Mouse (Mus musculus): Measurements from ENCODE around the gene S100a2.

S100a2 gene

DNA sequence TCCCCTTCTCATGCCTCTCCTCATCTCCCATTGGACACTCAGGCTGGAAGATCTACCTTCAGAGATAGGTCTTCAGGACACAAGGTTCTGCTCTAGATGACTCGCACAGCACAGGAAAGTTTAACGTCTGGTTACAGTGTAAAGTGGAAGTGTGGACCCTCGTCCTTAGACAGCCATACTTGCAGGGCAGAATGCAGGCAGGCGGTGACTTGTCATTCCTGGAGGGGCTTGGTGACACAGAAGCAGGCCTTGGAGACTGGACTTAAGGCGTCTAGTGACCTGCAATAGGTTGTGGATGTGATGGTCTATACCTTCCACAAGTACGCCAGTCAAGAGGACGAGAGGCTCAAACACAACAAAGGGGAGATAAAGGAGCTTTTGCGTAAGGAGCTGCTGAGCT is at the start of gene S100a2:
TSS of gene S100a2 (plus strand) at position 301 of the 400 bp plus-strand sequence.
- no peak for DNase-seq

DNA sequence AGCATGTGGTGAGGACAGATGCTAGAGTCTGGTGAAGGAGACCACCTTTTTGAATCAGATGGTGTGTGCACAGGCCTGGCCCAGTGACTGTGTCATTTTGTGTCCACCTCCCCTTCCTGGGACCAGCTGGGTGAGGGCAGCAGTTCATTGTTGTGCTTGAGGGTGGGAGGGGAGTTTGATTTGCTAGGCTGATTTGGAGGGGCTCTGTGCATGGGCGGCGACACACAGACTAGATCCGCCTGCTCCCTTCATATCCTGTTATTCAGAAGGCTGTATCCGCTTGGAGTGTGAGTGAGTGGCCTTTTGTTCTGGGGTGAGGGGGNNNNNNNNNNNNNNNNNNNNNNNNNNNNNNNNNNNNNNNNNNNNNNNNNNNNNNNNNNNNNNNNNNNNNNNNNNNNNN is 49.1 kb upstream of the S100a2 start:
- peak; percentile 76 for DNase-seq

DNA sequence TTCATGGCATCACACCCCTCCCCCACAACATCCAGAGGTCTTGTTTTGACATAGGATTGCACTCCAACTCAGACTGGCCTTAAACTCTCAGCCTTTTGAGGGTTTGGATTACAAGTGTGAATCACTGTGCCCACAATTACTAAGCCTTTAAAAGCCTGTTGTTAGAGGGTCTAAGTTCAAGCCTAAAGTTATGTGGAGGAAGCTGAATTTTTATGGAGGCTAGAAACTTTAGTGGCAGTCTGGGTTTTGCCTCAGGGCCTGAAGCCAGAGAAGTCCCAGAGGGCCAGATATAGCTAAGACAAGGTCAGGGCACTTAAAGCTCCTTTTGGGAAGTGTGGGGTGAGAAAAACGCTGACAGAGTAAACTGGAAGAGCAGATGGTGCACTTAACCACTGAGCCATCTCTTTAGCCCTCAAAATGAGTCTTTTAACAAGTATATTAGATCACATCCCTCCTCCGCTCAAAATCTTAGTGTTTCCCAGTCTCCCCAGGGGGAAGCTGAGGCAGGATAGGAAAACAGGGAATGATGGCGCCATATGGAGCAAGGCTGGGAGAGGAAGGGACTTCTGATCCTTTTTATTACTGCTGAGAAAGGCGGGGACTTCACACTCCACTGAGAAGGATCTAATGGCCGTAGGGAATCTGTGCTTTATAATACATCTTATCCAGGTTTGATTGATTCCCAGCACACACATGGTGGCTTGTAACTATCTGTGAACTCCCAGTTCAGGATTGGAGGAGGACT is 40.2 kb upstream of the S100a2 start:
- no peak for DNase-seq

DNA sequence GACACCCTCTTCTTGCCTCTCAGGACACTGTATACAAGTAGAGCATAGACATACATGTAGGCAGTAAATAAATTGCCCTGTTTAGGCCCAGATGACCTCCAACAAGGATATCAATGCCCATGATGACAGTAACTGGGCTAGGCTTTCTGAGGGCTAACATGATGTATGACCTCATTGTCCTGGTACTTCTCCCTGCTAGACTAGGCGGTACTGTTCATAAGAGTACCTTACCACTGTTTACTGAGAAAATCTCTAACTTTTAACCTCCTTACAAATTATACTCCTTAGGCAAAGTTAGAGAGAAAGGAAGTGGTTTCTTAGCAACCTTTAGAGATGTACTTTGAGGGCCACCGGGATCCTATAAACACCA is 39.6 kb upstream of the S100a2 start:
- DNase-seq = no peak

DNA sequence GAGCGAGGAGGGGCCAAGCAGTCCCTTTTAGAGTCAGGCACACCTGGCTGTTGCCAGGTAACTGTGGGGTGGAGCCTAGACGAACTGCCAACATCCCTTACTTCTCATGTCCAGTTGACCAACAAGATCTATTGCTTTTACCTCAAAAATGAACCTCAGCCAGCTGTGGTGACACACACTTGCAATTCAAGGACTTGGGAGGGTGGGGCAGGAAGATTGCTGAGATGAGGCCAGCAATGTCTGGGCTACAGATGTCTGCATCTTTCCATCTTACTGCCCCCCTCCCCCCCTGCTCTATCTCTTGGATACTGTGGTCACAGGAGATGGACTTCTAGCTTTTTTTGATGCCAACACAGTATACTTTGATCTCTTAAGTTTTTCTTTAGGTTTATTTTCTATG is 37.8 kb upstream of the S100a2 start:
- DNase-seq = no peak

DNA sequence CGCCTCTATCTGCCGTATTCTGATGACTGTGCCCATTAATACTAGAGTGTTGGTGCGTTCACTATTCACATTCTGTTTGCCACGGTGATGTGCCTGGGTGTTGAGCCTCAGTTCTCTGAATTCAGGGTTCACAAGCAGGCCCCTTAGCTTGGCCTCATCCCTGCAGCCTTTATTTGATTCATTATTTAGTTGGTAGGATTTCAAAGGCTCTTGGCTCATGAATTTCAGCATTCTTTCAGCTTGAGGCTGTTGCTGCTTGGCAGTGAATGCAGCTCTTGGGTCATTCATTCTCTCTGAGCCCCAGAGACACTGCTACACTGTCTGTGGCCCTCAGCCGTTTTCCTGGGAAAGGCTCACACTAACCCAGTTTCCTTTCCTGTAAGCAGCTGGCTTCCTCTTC is 34.1 kb upstream of the S100a2 start:
- DNase-seq = peak; percentile 72

DNA sequence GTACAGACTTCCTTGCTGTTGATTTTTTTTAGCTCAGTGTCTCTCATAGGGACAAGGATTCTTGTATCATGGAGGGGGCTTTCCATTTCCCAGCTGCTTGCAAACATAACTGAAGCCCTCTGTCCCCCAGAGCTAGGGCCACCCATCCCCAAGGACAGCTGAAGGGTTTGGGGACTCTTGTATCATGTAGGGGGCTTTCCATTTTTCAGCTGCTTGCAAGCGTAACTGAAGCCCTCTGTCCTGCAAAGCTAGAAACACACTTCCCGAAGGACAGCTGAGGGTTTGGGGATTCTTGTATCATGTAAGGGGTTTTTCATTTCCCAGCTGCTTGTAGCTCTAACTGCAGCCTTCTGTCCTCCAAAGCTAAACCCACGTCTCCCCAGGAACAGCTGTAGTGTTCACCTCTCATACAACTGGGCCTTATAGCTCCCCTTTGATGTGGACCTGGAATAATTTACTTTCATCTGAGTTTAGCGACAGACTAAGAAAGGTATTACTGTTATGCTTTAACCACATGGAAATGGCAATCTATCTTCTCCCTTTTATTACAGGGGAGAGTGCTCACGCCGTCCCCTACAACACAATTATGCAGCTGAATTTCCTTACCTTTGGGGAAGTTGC is 29.9 kb upstream of the S100a2 start, which contains the start of gene S100a3:
TSS of gene S100a3 (plus strand) at position 571 of the 621 bp plus-strand sequence.
- DNase-seq = no peak

DNA sequence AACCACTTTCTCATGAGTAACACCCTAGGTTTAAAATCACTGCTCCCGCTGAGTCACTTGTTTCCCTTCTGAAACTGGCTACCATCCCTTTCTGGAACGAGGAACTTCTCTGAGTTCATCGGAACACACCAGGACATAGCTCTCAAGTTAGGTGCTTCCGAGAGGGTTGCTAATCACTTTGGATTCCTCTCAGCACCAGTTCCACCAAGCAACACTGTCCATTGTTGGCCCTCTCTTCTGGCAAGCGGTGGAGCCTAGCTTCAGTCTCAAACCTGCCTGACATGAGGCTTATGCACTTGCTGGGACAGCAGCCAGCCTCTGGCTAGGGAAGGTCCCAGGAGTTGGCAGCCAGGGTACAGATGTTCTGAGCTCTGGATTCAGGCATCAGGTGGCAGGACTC is 15.4 kb upstream of the S100a2 start:
- no peak for DNase-seq

DNA sequence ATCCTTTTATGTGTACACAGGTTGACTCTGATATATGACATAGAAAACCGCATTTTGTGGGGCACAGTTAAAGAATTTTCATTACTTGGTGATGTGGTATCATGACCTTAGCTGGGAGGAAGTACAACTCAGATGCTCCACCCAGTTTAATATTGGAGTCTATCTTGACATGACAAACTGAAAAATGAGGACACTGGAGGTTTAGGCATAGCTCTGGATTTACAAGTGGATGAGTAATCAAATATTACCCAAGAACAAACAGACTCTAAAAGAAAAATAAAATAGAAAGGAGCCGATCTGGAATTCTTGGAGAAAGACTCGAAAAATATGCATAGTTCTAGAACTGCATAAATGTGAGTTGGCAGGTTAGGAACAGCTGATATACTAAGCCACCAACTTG is 14.7 kb upstream of the S100a2 start:
- DNase-seq = no peak

DNA sequence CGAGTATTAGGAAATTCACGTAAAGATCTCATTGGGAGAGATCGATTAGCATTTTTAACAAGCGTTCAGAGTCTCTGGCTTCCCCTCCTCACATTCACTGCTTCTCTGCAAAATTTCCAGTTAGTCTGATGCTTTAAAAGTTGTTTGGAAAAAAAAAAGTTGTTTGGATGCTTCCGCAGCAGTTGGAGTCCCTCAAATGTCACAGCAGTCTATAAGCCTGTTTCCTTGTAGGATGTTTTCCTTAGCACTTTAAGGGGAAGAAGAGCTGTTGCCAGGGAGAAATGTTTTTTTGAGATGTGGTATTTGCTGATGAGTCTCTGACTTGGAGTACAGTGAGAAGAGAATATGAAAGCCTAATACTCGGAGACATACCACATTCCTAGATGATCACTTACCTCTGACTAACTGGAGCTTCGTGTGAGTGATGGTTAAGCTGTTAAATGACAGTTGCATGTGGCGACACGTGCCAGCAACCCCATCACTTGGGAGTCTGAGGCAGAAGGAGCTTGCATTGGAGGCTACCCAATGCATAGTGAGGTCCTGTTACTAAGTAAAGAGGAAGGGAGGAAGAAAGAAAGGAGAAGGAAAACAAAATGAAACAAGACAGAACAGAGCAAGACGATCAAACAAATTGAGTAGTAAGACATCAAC is 13.6 kb upstream of the S100a2 start:
- DNase-seq = no peak

DNA sequence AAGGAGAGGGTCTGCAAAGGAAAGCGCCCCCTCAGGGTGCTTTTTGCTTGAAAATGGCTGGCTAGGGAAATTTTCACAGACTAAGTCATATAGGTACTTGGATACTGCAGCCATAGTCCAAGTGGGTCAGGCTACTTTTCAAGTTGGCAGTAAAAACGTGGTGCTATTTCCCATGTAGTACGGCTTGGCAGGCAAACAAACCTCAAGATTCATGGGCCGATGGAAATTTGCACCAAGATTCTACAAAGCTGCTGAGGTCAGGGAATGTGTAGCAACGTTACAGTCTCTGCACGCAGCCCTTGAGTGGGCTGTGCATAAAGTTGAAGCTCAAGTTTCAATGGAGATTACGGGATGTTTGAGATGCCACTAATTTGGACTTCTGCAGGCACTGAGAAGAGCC is 10.6 kb upstream of the S100a2 start:
- DNase-seq = no peak

DNA sequence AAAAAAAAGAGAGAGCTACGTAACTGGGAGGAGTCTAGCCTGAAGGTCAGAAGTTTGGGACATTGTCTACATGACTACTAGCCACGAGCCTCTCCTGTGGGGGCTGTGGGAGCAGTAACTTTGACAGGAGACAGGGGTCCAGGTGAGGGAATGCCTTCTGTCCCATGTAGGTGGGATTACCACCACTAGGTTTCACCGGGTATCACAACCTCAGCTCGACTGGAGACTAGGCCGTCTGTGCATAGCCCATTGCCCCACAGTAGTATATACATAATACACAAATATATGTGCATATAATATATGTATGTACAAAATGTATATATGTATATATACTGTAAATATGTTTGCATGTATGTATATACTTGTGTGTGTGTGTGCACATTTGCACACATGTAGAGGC is 8.9 kb upstream of the S100a2 start:
- DNase-seq = no peak

DNA sequence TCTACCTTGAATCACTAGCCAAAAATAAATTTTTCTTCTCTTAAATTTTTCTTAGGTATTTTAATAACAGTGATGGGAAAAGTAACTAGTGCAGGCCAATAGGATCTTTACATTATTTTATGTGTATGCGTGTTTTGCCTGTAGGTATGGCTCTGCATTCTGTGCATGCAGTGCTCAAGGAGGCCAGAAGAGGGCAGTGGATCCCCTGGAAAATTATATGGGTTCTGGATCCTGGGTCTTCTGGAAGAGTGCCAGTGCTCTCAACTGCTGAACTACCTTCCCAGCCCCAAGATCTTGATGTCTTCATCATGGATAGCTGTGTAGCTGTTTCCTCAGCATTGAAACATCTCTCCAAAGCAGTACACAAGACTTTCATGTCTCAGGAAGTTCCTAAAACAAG is 7.9 kb upstream of the S100a2 start:
- DNase-seq = no peak

DNA sequence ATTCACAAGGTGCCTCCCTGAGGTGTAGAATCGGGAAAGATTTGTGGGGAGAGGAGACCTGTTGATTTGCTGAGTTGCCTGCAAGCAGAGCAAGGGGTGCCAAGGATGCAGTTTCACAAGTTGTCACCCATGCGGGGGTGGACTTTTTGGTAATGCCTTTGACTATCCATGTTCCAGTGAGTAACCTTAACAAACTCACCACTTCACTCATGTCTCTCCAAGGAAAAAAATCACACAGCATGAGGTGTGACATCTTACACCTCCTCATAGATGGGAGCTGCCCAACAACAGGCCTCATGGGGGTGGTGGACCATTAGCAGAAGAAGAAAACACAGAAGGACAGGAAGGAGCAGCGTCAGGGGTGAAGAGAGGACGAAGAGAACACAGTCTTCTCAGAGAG is 7.5 kb upstream of the S100a2 start:
- DNase-seq = no peak

DNA sequence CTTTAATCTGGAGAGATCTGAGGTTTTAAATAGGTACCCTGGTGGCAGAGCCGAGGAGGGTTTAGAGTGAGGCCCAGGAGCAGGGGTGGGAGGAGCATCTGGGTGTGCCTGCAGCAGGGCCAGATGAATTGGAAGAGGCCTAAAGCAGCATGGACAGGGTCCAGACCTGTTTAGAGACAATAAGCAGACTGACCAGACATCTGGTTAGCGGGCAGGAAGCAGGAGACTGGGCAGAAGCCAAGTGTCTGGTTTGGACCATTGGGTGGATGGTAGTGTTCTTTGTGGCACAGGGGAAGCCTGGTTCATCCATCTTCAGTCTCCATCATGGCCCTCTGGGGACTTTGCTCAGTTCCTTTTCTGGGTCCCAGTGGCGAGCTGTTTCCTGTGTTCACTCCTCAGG is 6.2 kb upstream of the S100a2 start:
- no peak for DNase-seq

DNA sequence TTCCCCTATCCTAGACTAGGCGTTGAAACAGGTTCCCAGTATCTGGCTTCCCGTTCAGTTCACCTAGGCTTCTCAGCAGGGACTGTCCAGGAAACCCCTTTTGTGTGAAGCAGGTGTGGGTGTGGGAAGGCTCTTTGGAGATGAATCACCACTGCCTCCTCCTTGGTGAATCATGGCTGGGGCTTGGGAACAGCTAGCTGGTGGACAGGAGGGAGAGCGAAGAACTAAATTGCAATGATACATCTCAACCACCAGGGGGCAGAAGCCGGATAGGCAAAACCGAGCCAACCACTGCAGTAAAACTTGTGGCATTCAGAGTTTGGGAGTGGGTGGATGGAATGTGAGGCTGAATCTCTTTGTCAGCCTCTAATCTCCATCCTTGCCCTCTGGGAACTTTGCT is 4.5 kb upstream of the S100a2 start:
- peak; percentile 64 for DNase-seq

DNA sequence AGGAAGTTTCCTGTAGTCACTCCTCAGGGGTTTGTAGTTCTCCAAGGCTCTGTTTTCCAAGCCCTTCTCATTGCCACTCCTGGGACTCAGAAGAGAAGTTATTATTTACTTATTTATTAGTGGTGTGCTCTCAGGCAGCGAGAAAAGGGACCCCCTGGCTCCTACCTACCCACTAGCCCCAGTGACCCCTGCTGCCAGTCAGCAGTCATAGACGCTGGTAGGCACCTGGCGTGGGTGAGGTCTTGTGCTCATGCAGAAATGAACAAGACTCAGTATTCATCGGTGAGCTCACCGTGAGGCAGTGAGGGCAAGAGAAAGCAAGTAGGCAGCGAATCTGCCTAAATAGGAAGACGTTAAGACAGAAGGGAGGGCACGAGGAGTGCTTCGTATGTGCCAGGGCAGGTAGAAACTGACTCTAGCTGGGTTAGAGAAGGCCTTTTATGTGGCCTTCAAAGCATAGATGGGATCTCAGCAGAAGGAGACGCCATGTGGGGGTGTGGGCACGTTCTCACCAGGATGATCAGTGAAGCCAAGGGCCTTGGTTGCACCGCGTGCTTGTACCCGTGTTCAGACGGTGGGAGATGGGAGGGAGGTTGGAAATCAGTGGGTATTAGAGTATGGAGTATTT is 3.9 kb upstream of the S100a2 start:
- DNase-seq = no peak

DNA sequence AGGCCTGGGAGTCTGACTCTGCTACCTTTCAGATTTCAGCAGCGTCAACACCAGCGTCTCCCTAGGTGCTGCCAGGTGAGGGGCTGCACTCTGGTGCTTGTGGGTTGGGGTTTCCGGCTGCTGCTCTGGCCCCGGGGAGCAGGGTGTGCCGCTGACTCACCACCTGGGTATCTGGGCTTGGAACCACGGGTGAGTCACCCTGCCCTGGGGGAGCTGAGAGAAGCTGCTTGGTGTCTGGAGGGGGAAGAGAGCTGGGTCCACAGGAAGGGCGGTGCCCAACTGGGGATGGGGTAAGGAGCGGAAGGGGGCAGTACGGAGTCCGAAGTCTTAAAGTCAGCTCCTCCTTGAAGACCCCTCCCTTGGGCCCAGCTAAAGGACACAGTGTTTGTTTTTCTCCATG is 3.1 kb upstream of the S100a2 start:
- no peak for DNase-seq

DNA sequence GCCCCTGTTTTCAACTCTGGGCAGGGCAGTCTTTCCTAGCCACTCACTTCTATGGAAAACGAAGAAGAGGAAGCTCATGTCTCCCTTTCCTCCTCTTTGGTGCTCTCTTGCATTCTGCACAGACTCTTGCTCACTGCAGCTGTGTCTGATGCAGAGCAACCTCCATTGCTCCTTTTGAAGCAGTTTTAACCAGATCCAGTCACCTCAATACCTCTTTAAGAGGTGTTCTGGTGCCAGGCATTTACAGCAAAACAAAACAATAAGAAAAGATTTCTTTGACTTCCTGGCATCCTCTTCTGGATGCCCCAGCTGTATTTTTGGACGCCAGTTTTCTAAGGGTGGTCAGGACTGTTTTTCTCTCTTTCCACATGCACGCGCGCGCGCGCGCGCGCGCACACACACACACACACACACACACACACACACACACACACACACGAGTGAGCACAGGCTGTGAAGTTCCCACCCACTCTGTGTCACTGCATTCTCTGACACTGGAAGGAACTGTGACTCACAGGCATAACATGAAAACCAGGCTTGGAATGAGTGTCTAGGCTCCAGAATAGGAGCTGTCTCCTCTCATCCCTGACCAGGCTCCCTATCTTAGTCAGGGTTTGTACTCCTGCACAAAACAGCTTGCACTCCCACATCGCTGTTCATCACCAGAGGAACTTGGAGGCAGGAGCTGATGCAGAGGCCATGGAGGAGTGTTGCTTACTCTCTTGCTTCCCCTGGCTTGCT is 2.5 kb upstream of the S100a2 start:
- peak; percentile 65 for DNase-seq

DNA sequence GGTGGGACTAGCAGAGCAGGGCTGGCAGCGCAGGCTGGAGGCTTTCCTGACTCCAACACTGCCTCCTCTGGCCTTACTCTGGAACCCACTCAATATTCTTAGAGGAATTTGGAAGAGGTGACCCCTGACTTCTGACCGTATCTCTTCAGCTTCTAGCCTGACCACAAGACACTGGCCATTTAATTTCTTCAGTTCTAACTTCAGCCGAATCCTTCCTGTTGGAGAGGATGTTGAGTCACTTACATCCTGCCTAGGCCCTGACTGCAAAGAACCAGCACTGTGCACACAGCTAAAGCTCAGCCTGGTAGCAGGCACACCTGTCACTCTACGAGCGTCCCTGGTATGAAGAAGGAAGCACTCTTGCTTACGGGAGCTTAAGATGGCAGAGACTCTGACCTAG is 657 bp upstream of the S100a2 start:
- DNase-seq = no peak

DNA sequence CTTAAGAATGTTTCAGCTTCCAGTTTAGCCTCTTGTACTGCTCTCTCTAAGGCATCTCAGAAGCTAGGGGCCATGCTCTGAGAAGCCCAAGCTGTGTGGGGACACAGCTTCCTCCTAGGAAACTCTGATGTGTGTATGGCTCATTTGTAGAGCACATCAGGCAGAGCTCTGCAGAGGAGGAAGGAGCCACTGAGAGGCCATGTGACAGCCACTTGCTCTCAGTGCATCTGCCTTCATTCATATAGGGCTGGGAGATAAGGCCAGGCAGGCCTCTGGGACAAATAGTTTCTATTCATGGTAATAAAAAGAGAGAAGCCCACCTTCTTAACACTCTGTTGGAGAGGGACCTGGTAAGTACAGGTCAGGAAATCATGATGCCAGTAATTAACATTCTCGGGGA is 4.4 kb downstream of the S100a2 start:
- no peak for DNase-seq

DNA sequence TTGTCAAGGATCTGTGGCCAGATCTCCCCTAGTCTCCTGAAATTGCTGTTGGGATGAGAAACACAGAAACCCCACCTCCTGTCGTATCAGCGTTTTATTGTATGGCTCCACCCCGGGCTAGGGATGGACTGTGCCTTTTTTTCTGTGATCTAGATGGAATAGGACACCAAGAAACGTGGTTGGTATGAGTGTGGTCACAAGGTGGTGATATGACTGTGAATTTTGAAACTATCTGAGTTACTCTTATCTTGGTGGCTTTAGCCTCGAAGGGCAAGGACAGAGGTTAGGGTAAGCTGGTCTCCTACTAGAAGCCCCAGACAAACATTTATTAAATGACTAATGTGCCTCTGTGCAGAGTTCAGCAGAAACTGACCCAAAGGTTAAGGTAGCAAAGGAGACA is 5.5 kb downstream of the S100a2 start:
- no peak for DNase-seq

DNA sequence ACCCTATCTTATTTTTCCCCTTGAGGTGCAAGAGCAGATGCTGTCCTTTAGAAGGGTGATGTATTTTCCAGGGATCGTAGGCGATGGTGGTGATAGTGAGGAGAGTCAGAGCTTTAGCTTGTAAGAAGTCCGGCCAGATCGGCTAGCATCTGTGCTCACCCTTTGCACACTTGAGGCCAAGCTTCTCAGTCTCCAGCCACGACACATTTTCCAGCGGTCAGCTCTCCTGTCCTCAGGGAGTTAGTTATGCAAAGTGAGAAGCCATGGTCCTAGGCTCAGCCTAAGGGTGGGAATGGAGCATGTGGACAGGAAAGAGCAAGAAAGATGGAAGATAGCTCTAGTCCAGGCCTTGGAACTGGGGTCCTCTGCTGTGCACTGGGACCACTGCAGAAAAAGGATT is 6.8 kb downstream of the S100a2 start:
- DNase-seq = no peak
